Mouse (Mus musculus) neural tube, embryonic 11.5 days (tissue): ENCODE measurements around the gene Myo1a. TPM values are rescaled to one million over a fixed set of nuclear protein-coding genes. Genes with fewer than 3 reads are reported as not detected.

Experiments
- polyA plus RNA-seq: library from polyadenylated mRNA; unstranded; fragments of >200 nt; fragmentation: Nextera tagmentation; extraction: Ambion mirVana; gene quantifications from 2 replicates; pipeline ENCODE4 v1.2.1, GENCODE M21; 2014

The Myo1a gene
- polyA plus RNA-seq, 1 experiment from 2014 or later, result 0.56 TPM

Other genes starting within 250 kb of the Myo1a start
- gene Stac3, start 203.5 kb upstream of the Myo1a start, polyA plus RNA-seq, result 0.50 and 0.95 TPM in 2 replicates
- 2.4 and 3.4 TPM in 2 replicates for gene Ndufa4l2, start 190.2 kb upstream of the Myo1a start, polyA plus RNA-seq
- gene Shmt2, start 182.7 kb upstream of the Myo1a start, polyA plus RNA-seq, result 82.1 and 91.5 TPM in 2 replicates
- 45.7 and 46.8 TPM in 2 replicates for gene Nxph4, start 170.6 kb upstream of the Myo1a start, polyA plus RNA-seq
- gene Lrp1, start 84.0 kb upstream of the Myo1a start, polyA plus RNA-seq, result 60.2 and 68.2 TPM in 2 replicates
- 6.1 and 6.8 TPM in 2 replicates for gene Stat6, start 62.2 kb upstream of the Myo1a start, polyA plus RNA-seq
- 9.3 and 10.6 TPM in 2 replicates for gene Nemp1, start 38.3 kb upstream of the Myo1a start, polyA plus RNA-seq
- gene Nab2, start 36.6 kb upstream of the Myo1a start, polyA plus RNA-seq, result 6.2 and 7.8 TPM in 2 replicates
- 0.49 and 0.57 TPM in 2 replicates for gene Tac2, start 19.3 kb downstream of the Myo1a start, polyA plus RNA-seq
- 7.0 and 8.0 TPM in 2 replicates for gene Zbtb39, start 34.4 kb downstream of the Myo1a start, polyA plus RNA-seq
- 0.29 and 0.38 TPM in 2 replicates for gene Gpr182, start 46.6 kb downstream of the Myo1a start, polyA plus RNA-seq
- gene Rdh1, start 54.6 kb downstream of the Myo1a start, polyA plus RNA-seq, result not detected in 2 replicates
- gene Rdh16f1, start 54.6 kb downstream of the Myo1a start, polyA plus RNA-seq, result 0.13 TPM in 1 of 2 replicates, not detected in the other
- not detected in 2 replicates for gene Rdh9, start 71.2 kb downstream of the Myo1a start, polyA plus RNA-seq
- not detected in 2 replicates for gene Rdh16, start 96.0 kb downstream of the Myo1a start, polyA plus RNA-seq
- not detected in 2 replicates for gene Rdh19, start 144.8 kb downstream of the Myo1a start, polyA plus RNA-seq
- not detected in 2 replicates for gene Rdh16f2, start 161.3 kb downstream of the Myo1a start, polyA plus RNA-seq
- not detected in 2 replicates for gene Rdh7, start 183.6 kb downstream of the Myo1a start, polyA plus RNA-seq
- not detected in 2 replicates for gene Sdr9c7, start 193.3 kb downstream of the Myo1a start, polyA plus RNA-seq